Mouse (Mus musculus) MEL (cell line): ENCODE measurements around the gene Cldn5.

Experiments used
- CTCF ChIP-seq, 3 experiments: IDR thresholded peaks in 2 of 3; conservative IDR thresholded peaks in 1 of 3; 2 replicates each; pipeline ENCODE4 v1.5.1; 2011 to 2012; ENCODE audit warnings: low read length in 3 of 3, low read depth in 2 of 3, mild to moderate bottlenecking in 2 of 3, improper control_type of control experiment in 1 of 3, inconsistent platforms in 1 of 3, mixed read lengths in 1 of 3, moderate library complexity in 1 of 3; ENCODE audit not compliant: control insufficient read depth in 1 of 3, insufficient read depth in 1 of 3, poor library complexity in 1 of 3, severe bottlenecking in 1 of 3
- EP300 ChIP-seq, 2 experiments: IDR thresholded peaks; 2 replicates each; pipeline ENCODE4 v1.6.1; 2011; ENCODE audit warnings: improper control_type of control experiment in 2 of 2, low read length in 2 of 2, low read depth in 1 of 2, mild to moderate bottlenecking in 1 of 2
- MAX ChIP-seq: IDR thresholded peaks from 2 replicates; pipeline ENCODE4 v1.6.1; 2011; ENCODE audit warnings: low read length, improper control_type of control experiment
- MAZ ChIP-seq: IDR thresholded peaks from 2 replicates; pipeline ENCODE4 v1.6.1; 2012; ENCODE audit warnings: low read depth, mild to moderate bottlenecking, inconsistent platforms, low read length, improper control_type of control experiment
- POLR2A ChIP-seq, 2 experiments: IDR thresholded peaks; 2 replicates each; pipeline ENCODE4 v1.6.1; 2011 to 2012; ENCODE audit warnings: low read length in 2 of 2, mild to moderate bottlenecking in 2 of 2, control low read depth in 1 of 2, improper control_type of control experiment in 1 of 2, low read depth in 1 of 2, moderate library complexity in 1 of 2; ENCODE audit not compliant: control insufficient read depth in 1 of 2, insufficient read depth in 1 of 2, poor library complexity in 1 of 2
- ZC3H11A ChIP-seq: IDR thresholded peaks from 2 replicates; pipeline ENCODE4 v1.6.1; 2012; ENCODE audit warnings: low read depth, mild to moderate bottlenecking, inconsistent platforms, low read length, improper control_type of control experiment

GRCm38 (mm10) chr16:18788627-18789406 is 12.2 kb downstream of the Cldn5 start:
- TF ChIP-seq MAZ (no peak), CTCF (IDR thresholded peaks at IDR 0.05 in 2 of 3, conservative IDR thresholded peaks at IDR 0.05 in 1 of 3; ENCODE audit: control insufficient read depth in 1 of 3, insufficient read depth in 1 of 3, low read depth in 2 of 3, low read length in 3 of 3, poor library complexity in 1 of 3, severe bottlenecking in 1 of 3) (no peak), EP300 (IDR thresholded peaks at IDR 0.05; ENCODE audit: low read depth in 1 of 2, low read length in 2 of 2) (peak; percentile 30 to 48; a peak in 1 of 4 replicates), MAX (no peak), ZC3H11A (no peak), POLR2A (IDR thresholded peaks at IDR 0.05; ENCODE audit: control insufficient read depth in 1 of 2, insufficient read depth in 1 of 2, low read depth in 1 of 2, low read length in 2 of 2, poor library complexity in 1 of 2) (no peak)
